Mouse (Mus musculus): ENCODE data around the gene Rab3b. TPM values are rescaled to one million over a fixed set of nuclear protein-coding genes. Genes with fewer than 3 reads are reported as not detected.

Gene Rab3b
- polyA plus RNA-seq, 1 experiment, result 0.23 TPM

- no peak overlapping the region for H3K4me3 ChIP-seq
- H3K79me2 ChIP-seq (ENCODE audit: control insufficient read depth, insufficient read depth), result no peaks in the 10 kb centered on the region
- no peaks in the 10 kb centered on the region for H3K36me3 ChIP-seq (ENCODE audit: control insufficient read depth, insufficient read depth)
- TF ChIP-seq E2F4 (IDR thresholded peaks at IDR 0.05; ENCODE audit: insufficient read depth) (no peak), TCF3 (IDR thresholded peaks at IDR 0.05; ENCODE audit: insufficient read length, low read depth) (no peak), SRF (IDR thresholded peaks at IDR 0.05; ENCODE audit: control insufficient read depth, insufficient read length, low read depth) (no peak), CEBPB (IDR thresholded peaks at IDR 0.05; ENCODE audit: insufficient read depth, poor library complexity, severe bottlenecking) (no peak), MYOD1 (IDR thresholded peaks at IDR 0.05; ENCODE audit: control insufficient read depth in 1 of 3, insufficient read length in 2 of 3, low read depth in 2 of 3) (no peak), TCF12 (IDR thresholded peaks at IDR 0.05; ENCODE audit: insufficient read depth, poor library complexity, severe bottlenecking) (no peak), REST (IDR thresholded peaks at IDR 0.05; ENCODE audit: insufficient read depth, insufficient read length) (no peak), USF1 (IDR thresholded peaks at IDR 0.05; ENCODE audit: low read depth) (no peak), POLR2A (IDR thresholded peaks at IDR 0.05; ENCODE audit: insufficient read length, low read depth) (no peak), POLR2AphosphoS2 (IDR thresholded peaks at IDR 0.05; ENCODE audit: insufficient read length, low read depth) (no peak), MAX (IDR thresholded peaks at IDR 0.05; ENCODE audit: low read depth) (no peak), MYOG (IDR thresholded peaks at IDR 0.05; ENCODE audit: control insufficient read depth in 1 of 3, insufficient read depth in 1 of 3, insufficient read length in 2 of 3, low read depth in 2 of 3) (no peak)
- no peak overlapping the region for H3K4me2 ChIP-seq (ENCODE audit: low read depth)
- H3ac ChIP-seq (ENCODE audit: control insufficient read depth, insufficient read length), result no peak overlapping the region
- H3K27me3 ChIP-seq (ENCODE audit: control insufficient read depth, insufficient read depth, insufficient read length), result no peaks in the 10 kb centered on the region
Measured at GRCm38 (mm10) chr4:108989430-108989829, 110.6 kb downstream of the Rab3b start.

DNA sequence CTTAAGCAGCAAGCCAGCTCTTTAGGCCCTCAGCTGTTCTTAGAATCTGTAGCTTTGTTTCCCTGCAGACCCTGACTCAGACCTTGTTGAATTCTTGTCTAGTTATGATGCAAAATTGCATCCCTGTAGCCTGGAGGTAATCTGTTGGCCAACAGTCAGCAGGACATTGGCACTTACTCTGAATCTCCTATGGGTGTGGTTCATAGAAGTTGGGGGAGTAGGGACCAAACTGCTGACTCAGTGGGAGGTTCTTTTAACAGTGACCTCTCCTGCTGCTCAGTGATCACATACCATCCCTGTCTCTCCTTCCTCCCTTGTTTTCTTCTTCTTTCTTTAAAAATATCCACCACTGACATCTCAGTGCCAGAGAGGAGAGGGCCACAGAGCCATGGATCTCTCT is 111.2 kb downstream of the Rab3b start:
- TF ChIP-seq USF1 (IDR thresholded peaks at IDR 0.05; ENCODE audit: low read depth) (no peak), E2F4 (IDR thresholded peaks at IDR 0.05; ENCODE audit: insufficient read depth) (no peak), POLR2A (IDR thresholded peaks at IDR 0.05; ENCODE audit: insufficient read length, low read depth) (no peak), TCF3 (IDR thresholded peaks at IDR 0.05; ENCODE audit: insufficient read length, low read depth) (no peak), MYOG (IDR thresholded peaks at IDR 0.05; ENCODE audit: control insufficient read depth in 1 of 3, insufficient read depth in 1 of 3, insufficient read length in 2 of 3, low read depth in 2 of 3) (no peak)
- Histone ChIP-seq H3K27me3 (ENCODE audit: control insufficient read depth, insufficient read depth, insufficient read length) (no peaks in the 10 kb centered on the region), H3K79me2 (ENCODE audit: control insufficient read depth, insufficient read depth) (no peaks in the 10 kb centered on the region), H3K4me3 (no peak overlapping the region), H3ac (ENCODE audit: control insufficient read depth, insufficient read length) (no peak overlapping the region), H3K4me2 (ENCODE audit: low read depth) (no peak overlapping the region), H3K36me3 (ENCODE audit: control insufficient read depth, insufficient read depth) (no peaks in the 10 kb centered on the region)

GRCm38 (mm10) chr4:108990571-108990970 is 111.7 kb downstream of the Rab3b start:
- no peaks in the 10 kb centered on the region for H3K79me2 ChIP-seq (ENCODE audit: control insufficient read depth, insufficient read depth)
- no peaks in the 10 kb centered on the region for H3K36me3 ChIP-seq (ENCODE audit: control insufficient read depth, insufficient read depth)
- H3K4me3 ChIP-seq, result no peak overlapping the region
- H3K27me3 ChIP-seq (ENCODE audit: control insufficient read depth, insufficient read depth, insufficient read length), result no peaks in the 10 kb centered on the region
- H3K4me2 ChIP-seq (ENCODE audit: low read depth), result no peak overlapping the region
- TF ChIP-seq USF1 (IDR thresholded peaks at IDR 0.05; ENCODE audit: low read depth) (no peak), TCF12 (IDR thresholded peaks at IDR 0.05; ENCODE audit: insufficient read depth, poor library complexity, severe bottlenecking) (no peak), SRF (IDR thresholded peaks at IDR 0.05; ENCODE audit: control insufficient read depth, insufficient read length, low read depth) (no peak), MYOG (IDR thresholded peaks at IDR 0.05; ENCODE audit: control insufficient read depth in 1 of 3, insufficient read depth in 1 of 3, insufficient read length in 2 of 3, low read depth in 2 of 3) (no peak), CEBPB (IDR thresholded peaks at IDR 0.05; ENCODE audit: insufficient read depth, poor library complexity, severe bottlenecking) (no peak), REST (IDR thresholded peaks at IDR 0.05; ENCODE audit: insufficient read depth, insufficient read length) (no peak), E2F4 (IDR thresholded peaks at IDR 0.05; ENCODE audit: insufficient read depth) (no peak), POLR2A (IDR thresholded peaks at IDR 0.05; ENCODE audit: insufficient read length, low read depth) (no peak), MYOD1 (IDR thresholded peaks at IDR 0.05; ENCODE audit: control insufficient read depth in 1 of 3, insufficient read length in 2 of 3, low read depth in 2 of 3) (no peak), TCF3 (IDR thresholded peaks at IDR 0.05; ENCODE audit: insufficient read length, low read depth) (no peak), POLR2AphosphoS2 (IDR thresholded peaks at IDR 0.05; ENCODE audit: insufficient read length, low read depth) (no peak), MAX (IDR thresholded peaks at IDR 0.05; ENCODE audit: low read depth) (no peak)
- H3ac ChIP-seq (ENCODE audit: control insufficient read depth, insufficient read length), result no peak overlapping the region

DNA sequence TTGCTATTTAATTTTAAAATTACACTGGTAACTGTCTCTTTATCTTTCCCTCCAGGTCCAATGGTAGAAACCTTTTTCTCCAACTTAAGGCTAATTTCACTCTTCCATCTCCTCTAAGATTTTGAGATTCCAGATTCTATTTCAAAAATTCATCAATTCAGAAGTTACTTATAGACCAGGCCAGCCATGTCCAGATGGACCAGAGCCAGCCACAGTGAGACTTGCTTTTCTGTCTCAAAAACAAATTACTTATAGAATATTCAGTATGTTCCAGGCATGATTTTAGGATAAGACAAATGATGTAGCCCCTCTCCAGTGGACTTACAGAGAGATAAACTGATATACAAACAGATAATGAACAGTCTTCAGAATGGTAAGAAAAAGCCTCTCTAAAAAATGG is 112.9 kb downstream of the Rab3b start:
- no peaks in the 10 kb centered on the region for H3K27me3 ChIP-seq (ENCODE audit: control insufficient read depth, insufficient read depth, insufficient read length)
- no peaks in the 10 kb centered on the region for H3K79me2 ChIP-seq (ENCODE audit: control insufficient read depth, insufficient read depth)
- H3K36me3 ChIP-seq (ENCODE audit: control insufficient read depth, insufficient read depth), result no peaks in the 10 kb centered on the region
- no peak overlapping the region for H3K4me2 ChIP-seq (ENCODE audit: low read depth)
- H3K4me3 ChIP-seq, result no peak overlapping the region
- TF ChIP-seq MYOG (IDR thresholded peaks at IDR 0.05; ENCODE audit: control insufficient read depth in 1 of 3, insufficient read depth in 1 of 3, insufficient read length in 2 of 3, low read depth in 2 of 3) (no peak), CEBPB (IDR thresholded peaks at IDR 0.05; ENCODE audit: insufficient read depth, poor library complexity, severe bottlenecking) (no peak), TCF12 (IDR thresholded peaks at IDR 0.05; ENCODE audit: insufficient read depth, poor library complexity, severe bottlenecking) (no peak)
- no peak overlapping the region for H3ac ChIP-seq (ENCODE audit: control insufficient read depth, insufficient read length)

Other genes starting within 250 kb of the Rab3b start
- gene 3110021N24Rik, start 159.4 kb upstream of the Rab3b start, polyA plus RNA-seq (2012; fragmentation: generic; extraction: Trizol), result 0.06 TPM
- gene Zfyve9, start 98.3 kb upstream of the Rab3b start, polyA plus RNA-seq (2012; fragmentation: generic; extraction: Trizol), result 8.2 TPM
- gene Btf3l4, start 45.4 kb upstream of the Rab3b start, polyA plus RNA-seq (2012; fragmentation: generic; extraction: Trizol), result 64.3 TPM
- gene Txndc12, start 44.5 kb upstream of the Rab3b start, polyA plus RNA-seq (2012; fragmentation: generic; extraction: Trizol), result 46.4 TPM
- 30.7 TPM for gene Kti12, start 31.3 kb upstream of the Rab3b start, polyA plus RNA-seq (2012; fragmentation: generic; extraction: Trizol)
- gene A730015C16Rik, start 30.4 kb upstream of the Rab3b start, polyA plus RNA-seq (2012; fragmentation: generic; extraction: Trizol), result 0.17 TPM
- 55.8 TPM for gene Nrd1, start 121.6 kb downstream of the Rab3b start, polyA plus RNA-seq (2012; fragmentation: generic; extraction: Trizol)